Mouse (Mus musculus): ENCODE data around the gene Zic2. TPM values are rescaled to one million over a fixed set of nuclear protein-coding genes. Genes with fewer than 3 reads are reported as not detected.

The Zic2 gene
- polyA plus RNA-seq, 1 experiment from 2014 or later, result not detected

- WGBS, result 2% methylated on average over 51 of the region's 51 CpGs
- no peak within 1 kb of the TSS for H3K9ac ChIP-seq (replicated peaks; ENCODE audit: low read length)
- peak within 1 kb of the TSS; percentile 32 for H3K4me3 ChIP-seq (ENCODE audit: low read length)
- peaks cover 3% of the 10 kb centered on the region; the same call in 1 of the 2 replicates for H3K9me3 ChIP-seq (ENCODE audit: low read length)
- H3K36me3 ChIP-seq (ENCODE audit: insufficient read depth, low read length), result no peaks in the 10 kb centered on the region
- no peak within 1 kb of the TSS for H3K27ac ChIP-seq (ENCODE audit: low read length)
- peak within 1 kb of the TSS; percentile 30 for H3K4me2 ChIP-seq (replicated peaks; ENCODE audit: low read depth, low read length)
- H3K4me1 ChIP-seq (ENCODE audit: insufficient read depth, low read length), result peaks cover 4% of the 10 kb centered on the region; the same call in 1 of the 2 replicates
- peak; percentile 63 for ATAC-seq (ENCODE audit: low FRiP score, low TSS enrichment)
- H3K27me3 ChIP-seq (ENCODE audit: insufficient read depth, low read length), result peaks cover 65% of the 10 kb centered on the region
Observed at GRCm38 (mm10) chr14:122490441-122491328, 15.4 kb downstream of the Zic2 start, which contains the start of gene Gm10837. TSS of gene Gm10837 (plus strand) at chr14:122490586.

- H3K27me3 ChIP-seq (ENCODE audit: insufficient read depth, low read length), result peaks cover 61% of the 10 kb centered on the region
- no peak overlapping the region for H3K27ac ChIP-seq (ENCODE audit: low read length)
- no peak for ATAC-seq (ENCODE audit: low FRiP score, low TSS enrichment)
- peaks cover 4% of the 10 kb centered on the region; the same call in 1 of the 2 replicates for H3K4me1 ChIP-seq (ENCODE audit: insufficient read depth, low read length)
- H3K4me3 ChIP-seq (ENCODE audit: low read length), result no peak overlapping the region
- H3K4me2 ChIP-seq (replicated peaks; ENCODE audit: low read depth, low read length), result no peak overlapping the region
- 68% methylated on average over 6 of the region's 6 CpGs for WGBS
- H3K9me3 ChIP-seq (ENCODE audit: low read length), result peaks cover 3% of the 10 kb centered on the region; the same call in 1 of the 2 replicates
- H3K36me3 ChIP-seq (ENCODE audit: insufficient read depth, low read length), result no peaks in the 10 kb centered on the region
- no peak overlapping the region for H3K9ac ChIP-seq (replicated peaks; ENCODE audit: low read length)
Observed at GRCm38 (mm10) chr14:122491521-122491920, 16.3 kb downstream of the Zic2 start.

GRCm38 (mm10) chr14:122492015-122492414 is 16.8 kb downstream of the Zic2 start:
- peaks cover 59% of the 10 kb centered on the region for H3K27me3 ChIP-seq (ENCODE audit: insufficient read depth, low read length)
- H3K4me1 ChIP-seq (ENCODE audit: insufficient read depth, low read length), result peaks cover 4% of the 10 kb centered on the region; the same call in 1 of the 2 replicates
- no peak for ATAC-seq (ENCODE audit: low FRiP score, low TSS enrichment)
- no peak overlapping the region for H3K4me2 ChIP-seq (replicated peaks; ENCODE audit: low read depth, low read length)
- H3K27ac ChIP-seq (ENCODE audit: low read length), result no peak overlapping the region
- WGBS, result 90% methylated on average over 1 of the region's 1 CpGs
- peaks cover 3% of the 10 kb centered on the region; the same call in 1 of the 2 replicates for H3K9me3 ChIP-seq (ENCODE audit: low read length)
- H3K9ac ChIP-seq (replicated peaks; ENCODE audit: low read length), result no peak overlapping the region
- no peak overlapping the region for H3K4me3 ChIP-seq (ENCODE audit: low read length)
- no peaks in the 10 kb centered on the region for H3K36me3 ChIP-seq (ENCODE audit: insufficient read depth, low read length)

DNA sequence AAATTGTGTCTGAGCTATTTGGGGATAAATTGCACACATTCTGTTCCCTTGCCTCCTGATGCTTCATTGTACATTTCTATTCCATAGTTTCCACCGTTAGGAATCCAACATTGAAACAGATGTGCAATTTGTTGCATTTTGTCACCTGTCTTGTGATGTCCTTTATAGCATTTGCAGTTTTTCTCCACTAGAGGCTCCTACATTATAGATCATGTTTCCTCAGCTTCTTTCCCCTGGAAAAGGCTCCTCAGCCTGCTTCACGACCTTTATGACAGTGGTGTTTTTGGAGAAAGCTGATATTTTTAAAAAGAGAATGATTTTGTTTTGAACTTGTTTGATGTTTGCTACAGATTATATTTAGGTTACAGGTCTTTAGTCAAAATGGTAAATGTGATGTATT is 33.8 kb downstream of the Zic2 start:
- WGBS, result 16% methylated on average over 2 of the region's 2 CpGs
- Histone ChIP-seq H3K9ac (replicated peaks; ENCODE audit: low read length) (no peak overlapping the region), H3K9me3 (ENCODE audit: low read length) (no peaks in the 10 kb centered on the region), H3K4me3 (ENCODE audit: low read length) (no peak overlapping the region), H3K36me3 (ENCODE audit: insufficient read depth, low read length) (no peaks in the 10 kb centered on the region), H3K27ac (ENCODE audit: low read length) (no peak overlapping the region), H3K4me2 (replicated peaks; ENCODE audit: low read depth, low read length) (no peak overlapping the region), H3K4me1 (ENCODE audit: insufficient read depth, low read length) (no peaks in the 10 kb centered on the region), H3K27me3 (ENCODE audit: insufficient read depth, low read length) (no peaks in the 10 kb centered on the region)
- no peak for ATAC-seq (ENCODE audit: low FRiP score, low TSS enrichment)

- no peak for ATAC-seq (ENCODE audit: low FRiP score, low TSS enrichment)
- H3K27ac ChIP-seq (ENCODE audit: low read length), result no peak overlapping the region
- no peak overlapping the region for H3K9ac ChIP-seq (replicated peaks; ENCODE audit: low read length)
Observed at GRCm38 (mm10) chr14:122511519-122511918, 36.3 kb downstream of the Zic2 start.

GRCm38 (mm10) chr14:122513511-122514036 is 38.3 kb downstream of the Zic2 start:
- H3K4me1 ChIP-seq (ENCODE audit: insufficient read depth, low read length), result no peaks in the 10 kb centered on the region
- no peaks in the 10 kb centered on the region for H3K9me3 ChIP-seq (ENCODE audit: low read length)
- no peak overlapping the region for H3K27ac ChIP-seq (ENCODE audit: low read length)
- WGBS, result 65% methylated on average over 1 of the region's 1 CpGs
- no peak overlapping the region for H3K9ac ChIP-seq (replicated peaks; ENCODE audit: low read length)
- no peak overlapping the region for H3K4me3 ChIP-seq (ENCODE audit: low read length)
- no peaks in the 10 kb centered on the region for H3K27me3 ChIP-seq (ENCODE audit: insufficient read depth, low read length)
- no peak for ATAC-seq (ENCODE audit: low FRiP score, low TSS enrichment)
- H3K36me3 ChIP-seq (ENCODE audit: insufficient read depth, low read length), result no peaks in the 10 kb centered on the region
- H3K4me2 ChIP-seq (replicated peaks; ENCODE audit: low read depth, low read length), result no peak overlapping the region

More at GRCm38 (mm10) chr14:122511519-122511918, 36.3 kb downstream of the Zic2 start:
- Histone ChIP-seq H3K4me3 (ENCODE audit: low read length) (no peak overlapping the region), H3K9me3 (ENCODE audit: low read length) (no peaks in the 10 kb centered on the region), H3K27me3 (ENCODE audit: insufficient read depth, low read length) (no peaks in the 10 kb centered on the region), H3K36me3 (ENCODE audit: insufficient read depth, low read length) (no peaks in the 10 kb centered on the region), H3K4me2 (replicated peaks; ENCODE audit: low read depth, low read length) (no peak overlapping the region), H3K4me1 (ENCODE audit: insufficient read depth, low read length) (no peaks in the 10 kb centered on the region)
- WGBS, result 49% methylated on average over 3 of the region's 3 CpGs

- Histone ChIP-seq H3K9me3 (ENCODE audit: low read length) (peaks cover 3% of the 10 kb centered on the region; the same call in 1 of the 2 replicates), H3K27me3 (ENCODE audit: insufficient read depth, low read length) (no peaks in the 10 kb centered on the region), H3K4me1 (ENCODE audit: insufficient read depth, low read length) (no peaks in the 10 kb centered on the region), H3K27ac (ENCODE audit: low read length) (no peak overlapping the region), H3K4me2 (replicated peaks; ENCODE audit: low read depth, low read length) (no peak overlapping the region), H3K36me3 (ENCODE audit: insufficient read depth, low read length) (no peaks in the 10 kb centered on the region), H3K4me3 (ENCODE audit: low read length) (no peak overlapping the region), H3K9ac (replicated peaks; ENCODE audit: low read length) (no peak overlapping the region)
- WGBS, result 86% methylated on average over 4 of the region's 4 CpGs
- no peak for ATAC-seq (ENCODE audit: low FRiP score, low TSS enrichment)
Observed at GRCm38 (mm10) chr14:122528475-122528874, 53.2 kb downstream of the Zic2 start.

Other genes starting within 250 kb of the Zic2 start
- gene Gm5089, start 24.3 kb upstream of the Zic2 start, polyA plus RNA-seq (2015; fragmentation: Nextera tagmentation; extraction: Ambion mirVana), result not detected in 2 replicates
- 0.06 and 0.14 TPM in 2 replicates for gene Zic5, start 9.8 kb upstream of the Zic2 start, polyA plus RNA-seq (2015; fragmentation: Nextera tagmentation; extraction: Ambion mirVana)
- not detected in 2 replicates for gene Gm10837, start 15.2 kb downstream of the Zic2 start, polyA plus RNA-seq (2015; fragmentation: Nextera tagmentation; extraction: Ambion mirVana)
- 29.7 and 30.7 TPM in 2 replicates for gene Pcca, start 58.9 kb downstream of the Zic2 start, polyA plus RNA-seq (2015; fragmentation: Nextera tagmentation; extraction: Ambion mirVana)